Mouse (Mus musculus) hindbrain, embryonic 11.5 days (tissue): ENCODE data around the gene Kcnk15. TPM values are rescaled to one million over a fixed set of nuclear protein-coding genes. Genes with fewer than 3 reads are reported as not detected.

Experiments used
- ATAC-seq: fragments of 200-750 bp; cut with Nextera tagmentation; 2 replicates; pipeline ENCODE4 v1.8.0; 2017; ENCODE audit warnings: mild to moderate bottlenecking, moderate TSS enrichment, moderate library complexity; ENCODE audit not compliant: low FRiP score
- DNase-seq: peaks from one replicate; pipeline ENCODE4 v3.0.0-alpha.2; 2015; ENCODE audit warnings: low spot score
- H3K27ac ChIP-seq: fragments of 300-500 bp; sonication (generic); 2 replicates; pipeline ENCODE4 v1.5.1; 2014; ENCODE audit warnings: mild to moderate bottlenecking, low read depth, low read length
- H3K27me3 ChIP-seq: fragments of 300-500 bp; sonication (generic); 2 replicates; pipeline ENCODE4 v1.6.1; 2014; ENCODE audit warnings: mild to moderate bottlenecking, low read length, moderate library complexity, mixed read lengths; ENCODE audit not compliant: control insufficient read depth, insufficient read depth
- H3K36me3 ChIP-seq: fragments of 300-500 bp; sonication (generic); 2 replicates; pipeline ENCODE4 v1.6.1; 2014; ENCODE audit warnings: mild to moderate bottlenecking, low read length, moderate library complexity, mixed read lengths; ENCODE audit not compliant: control insufficient read depth, insufficient read depth
- H3K4me1 ChIP-seq: fragments of 300-500 bp; sonication (generic); replicated peaks from 2 replicates; pipeline ENCODE4 v1.6.1; 2014; ENCODE audit warnings: low read length, mixed read lengths; ENCODE audit not compliant: control insufficient read depth, insufficient read depth
- H3K4me2 ChIP-seq: fragments of 300-500 bp; sonication (generic); replicated peaks from 2 replicates; pipeline ENCODE4 v1.6.1; 2014; ENCODE audit warnings: mild to moderate bottlenecking, low read depth, low read length
- H3K4me3 ChIP-seq: fragments of 300-500 bp; sonication (generic); 2 replicates; pipeline ENCODE4 v1.5.1; 2014; ENCODE audit warnings: low read depth, low read length
- H3K9ac ChIP-seq: fragments of 300-500 bp; sonication (generic); 2 replicates; pipeline ENCODE4 v1.6.1; 2014; ENCODE audit warnings: low read depth, low read length
- H3K9me3 ChIP-seq: fragments of 300-500 bp; sonication (generic); 2 replicates; pipeline ENCODE4 v1.6.1; 2016; ENCODE audit warnings: low read length; ENCODE audit not compliant: control insufficient read depth
- WGBS: fragments of 180-500 bp; shearing (Covaris S2); extraction: QIAGEN DNeasy Blood & Tissue Kit; methylation state at CpG from one replicate; pipeline ENCODE4 v1.1.7; 2014; 5-methylcytosine and 5-hydroxymethylcytosine counted together
- polyA plus RNA-seq: library from polyadenylated mRNA; unstranded; fragments of >200 nt; fragmentation: Nextera tagmentation; extraction: Ambion mirVana; gene quantifications from 2 replicates; pipeline ENCODE4 v1.2.1, GENCODE M21; 2014

Kcnk15 gene
- polyA plus RNA-seq, 1 experiment from 2014 or later, result not detected

- H3K4me1 ChIP-seq, result no peaks in the 10 kb centered on the region
- no peak overlapping the region for H3K27ac ChIP-seq
- H3K36me3 ChIP-seq, result no peaks in the 10 kb centered on the region
- H3K9ac ChIP-seq, result no peak overlapping the region
- DNase-seq (no peak), ATAC-seq (no peak)
- no peaks in the 10 kb centered on the region for H3K27me3 ChIP-seq
- H3K9me3 ChIP-seq, result no peaks in the 10 kb centered on the region
- H3K4me3 ChIP-seq, result no peak overlapping the region
- 84% methylated on average over 9 of the region's 9 CpGs for WGBS
- no peak overlapping the region for H3K4me2 ChIP-seq
Measured at GRCm38 (mm10) chr2:163866061-163866460, 12.6 kb downstream of the Kcnk15 start.

GRCm38 (mm10) chr2:163869783-163870182, 16.3 kb downstream of the Kcnk15 start:
- no peak overlapping the region for H3K27ac ChIP-seq
- peaks cover 1% of the 10 kb centered on the region; the same call in 1 of the 2 replicates for H3K4me1 ChIP-seq
- ATAC-seq (no peak), DNase-seq (no peak)
- no peaks in the 10 kb centered on the region for H3K27me3 ChIP-seq
- H3K36me3 ChIP-seq, result no peaks in the 10 kb centered on the region
- no peak overlapping the region for H3K9ac ChIP-seq
- H3K4me3 ChIP-seq, result no peak overlapping the region
- no peaks in the 10 kb centered on the region for H3K9me3 ChIP-seq
- WGBS, result 66% methylated on average over 5 of the region's 5 CpGs
- H3K4me2 ChIP-seq, result no peak overlapping the region

GRCm38 (mm10) chr2:163871266-163871665, 17.8 kb downstream of the Kcnk15 start:
- WGBS, result 82% methylated on average over 4 of the region's 4 CpGs
- Histone ChIP-seq H3K36me3 (no peaks in the 10 kb centered on the region), H3K9me3 (no peaks in the 10 kb centered on the region), H3K4me2 (no peak overlapping the region), H3K9ac (no peak overlapping the region), H3K27me3 (no peaks in the 10 kb centered on the region), H3K4me1 (peaks cover 4% of the 10 kb centered on the region; the same call in 1 of the 2 replicates), H3K4me3 (no peak overlapping the region), H3K27ac (no peak overlapping the region)
- ATAC-seq (no peak), DNase-seq (no peak)

- Histone ChIP-seq H3K27ac (no peak overlapping the region), H3K4me3 (no peak overlapping the region), H3K9ac (no peak overlapping the region), H3K9me3 (no peaks in the 10 kb centered on the region), H3K4me2 (no peak overlapping the region), H3K36me3 (no peaks in the 10 kb centered on the region), H3K4me1 (peaks cover 4% of the 10 kb centered on the region; the same call in 1 of the 2 replicates), H3K27me3 (no peaks in the 10 kb centered on the region)
- DNase-seq (no peak), ATAC-seq (no peak)
- WGBS, result 78% methylated on average over 3 of the region's 3 CpGs
Measured at GRCm38 (mm10) chr2:163871906-163872305, 18.5 kb downstream of the Kcnk15 start.

- no peaks in the 10 kb centered on the region for H3K9me3 ChIP-seq
- no peak for ATAC-seq
- H3K4me2 ChIP-seq, result no peak overlapping the region
- WGBS, result 29% methylated on average over 5 of the region's 5 CpGs
- H3K9ac ChIP-seq, result no peak overlapping the region
- peaks cover 4% of the 10 kb centered on the region; the same call in 1 of the 2 replicates for H3K4me1 ChIP-seq
- H3K36me3 ChIP-seq, result no peaks in the 10 kb centered on the region
- H3K4me3 ChIP-seq, result no peak overlapping the region
- no peak overlapping the region for H3K27ac ChIP-seq
- peak; percentile 37 for DNase-seq
- H3K27me3 ChIP-seq, result no peaks in the 10 kb centered on the region
Measured at GRCm38 (mm10) chr2:163874877-163875276, 21.4 kb downstream of the Kcnk15 start.

- Histone ChIP-seq H3K27ac (no peak overlapping the region), H3K4me1 (peaks cover 4% of the 10 kb centered on the region; the same call in 1 of the 2 replicates), H3K4me3 (no peak overlapping the region), H3K36me3 (no peaks in the 10 kb centered on the region), H3K27me3 (no peaks in the 10 kb centered on the region), H3K4me2 (no peak overlapping the region), H3K9ac (no peak overlapping the region), H3K9me3 (no peaks in the 10 kb centered on the region)
- DNase-seq (no peak), ATAC-seq (no peak)
- WGBS, result 86% methylated on average over 7 of the region's 7 CpGs
Measured at GRCm38 (mm10) chr2:163875484-163875883, 22.0 kb downstream of the Kcnk15 start.

GRCm38 (mm10) chr2:163876830-163877498, 23.5 kb downstream of the Kcnk15 start:
- WGBS, result 78% methylated on average over 14 of the region's 14 CpGs
- H3K27me3 ChIP-seq, result no peaks in the 10 kb centered on the region
- no peak overlapping the region for H3K9ac ChIP-seq
- DNase-seq (no peak), ATAC-seq (no peak)
- no peak overlapping the region for H3K4me2 ChIP-seq
- H3K4me1 ChIP-seq, result peaks cover 4% of the 10 kb centered on the region; the same call in 1 of the 2 replicates
- H3K4me3 ChIP-seq, result no peak overlapping the region
- no peaks in the 10 kb centered on the region for H3K36me3 ChIP-seq
- no peak overlapping the region for H3K27ac ChIP-seq
- H3K9me3 ChIP-seq, result no peaks in the 10 kb centered on the region

GRCm38 (mm10) chr2:163880891-163881290, 27.4 kb downstream of the Kcnk15 start:
- ATAC-seq (no peak), DNase-seq (no peak)
- WGBS, result 95% methylated on average over 6 of the region's 6 CpGs
- Histone ChIP-seq H3K36me3 (no peaks in the 10 kb centered on the region), H3K27me3 (no peaks in the 10 kb centered on the region), H3K27ac (no peak overlapping the region), H3K9ac (no peak overlapping the region), H3K9me3 (no peaks in the 10 kb centered on the region), H3K4me3 (no peak overlapping the region), H3K4me1 (no peaks in the 10 kb centered on the region), H3K4me2 (no peak overlapping the region)
